Mouse (Mus musculus): ENCODE measurements around the gene Abcg5. TPM values are rescaled to one million over a fixed set of nuclear protein-coding genes. Genes with fewer than 3 reads are reported as not detected.

Gene Abcg5
- total RNA-seq, 2 experiments from 2014 or later: not detected

DNA sequence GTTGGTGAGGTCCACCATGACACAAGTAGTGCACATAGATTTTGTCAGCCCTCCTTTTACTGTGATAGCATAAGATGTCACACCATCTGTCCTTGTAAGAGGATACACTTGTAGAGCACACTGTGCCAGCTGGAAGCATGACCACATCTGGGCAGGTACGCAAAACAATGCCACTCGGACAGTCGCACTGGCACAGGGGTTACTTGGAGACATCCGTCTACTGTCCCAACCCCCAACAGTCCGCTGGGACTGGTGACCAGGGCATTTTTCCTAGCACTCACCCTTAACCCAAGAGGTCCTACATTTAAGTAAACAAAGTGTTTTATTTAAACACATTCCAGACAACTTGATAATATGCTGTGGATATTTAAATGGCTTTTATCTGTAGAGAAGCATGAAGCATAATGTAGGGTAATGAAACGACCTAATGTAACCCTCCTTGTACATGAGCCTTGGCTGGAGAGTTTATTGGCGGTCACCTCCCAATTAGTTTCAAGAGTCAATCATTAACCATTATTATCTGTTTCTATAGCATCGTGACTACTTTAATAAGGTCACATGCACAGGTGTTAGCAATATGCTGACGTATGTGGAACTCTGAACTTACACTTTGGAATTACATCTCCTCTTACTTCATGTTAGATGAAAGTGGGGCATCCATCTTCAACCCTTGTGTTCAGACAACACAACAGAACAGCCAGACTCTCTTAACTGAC is 32.4 kb downstream of the Abcg5 start:
- no peak for DNase-seq (ENCODE audit: low spot score in 2 of 2)
- intact Hi-C loops (cut with DNase I): no loop called here

DNA sequence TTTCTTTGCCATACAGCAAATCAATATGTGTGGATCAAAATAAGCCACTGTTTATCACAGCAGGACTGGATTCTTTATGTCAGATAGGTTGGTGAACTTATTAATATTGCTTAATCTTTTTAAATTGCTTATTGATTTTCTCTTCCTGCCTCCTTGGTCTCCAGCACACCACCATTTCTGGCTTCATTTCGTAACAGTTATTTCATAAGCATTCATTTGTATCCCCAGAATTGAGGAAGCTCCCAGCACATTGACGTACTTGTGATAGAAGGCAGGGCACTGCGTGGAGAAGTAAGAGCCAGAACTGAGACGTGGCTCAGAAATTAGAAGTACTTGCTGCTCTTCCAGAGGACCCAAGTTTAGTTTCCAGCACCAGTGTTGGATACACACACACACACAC is 35.2 kb downstream of the Abcg5 start:
- intact Hi-C loops (cut with DNase I): loop anchor here (5.0 kb wide), 1 partner anchor 135 kb away; the partner anchor contains the start of gene Plekhh2
- DNase-seq (ENCODE audit: low spot score in 2 of 2): no peak

DNA sequence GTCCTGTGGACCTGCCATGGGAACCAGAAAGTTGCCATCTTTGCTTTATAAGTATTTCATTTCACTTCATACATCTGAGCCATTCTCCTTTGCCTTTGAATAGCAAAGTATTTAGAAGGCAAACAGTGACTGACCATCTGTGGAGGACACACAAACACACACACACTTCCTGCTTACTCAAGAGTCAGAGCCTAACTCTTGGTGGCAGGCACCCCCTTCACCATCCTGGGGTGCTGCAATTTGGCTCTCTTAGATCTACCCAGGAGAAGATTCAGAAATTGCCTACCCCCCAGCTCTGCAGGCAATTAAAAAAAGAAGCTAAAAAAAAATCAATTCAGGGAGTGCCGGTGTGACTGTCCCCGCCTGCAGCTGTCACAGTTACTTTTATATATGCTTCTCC is 36.3 kb downstream of the Abcg5 start:
- peak in 1 of 2 experiments; percentile 62 for DNase-seq (ENCODE audit: low spot score in 2 of 2)
- intact Hi-C loops (cut with DNase I): loop anchor here (5.0 kb wide), 1 partner anchor 134 kb away; the partner anchor contains the start of gene Plekhh2

DNA sequence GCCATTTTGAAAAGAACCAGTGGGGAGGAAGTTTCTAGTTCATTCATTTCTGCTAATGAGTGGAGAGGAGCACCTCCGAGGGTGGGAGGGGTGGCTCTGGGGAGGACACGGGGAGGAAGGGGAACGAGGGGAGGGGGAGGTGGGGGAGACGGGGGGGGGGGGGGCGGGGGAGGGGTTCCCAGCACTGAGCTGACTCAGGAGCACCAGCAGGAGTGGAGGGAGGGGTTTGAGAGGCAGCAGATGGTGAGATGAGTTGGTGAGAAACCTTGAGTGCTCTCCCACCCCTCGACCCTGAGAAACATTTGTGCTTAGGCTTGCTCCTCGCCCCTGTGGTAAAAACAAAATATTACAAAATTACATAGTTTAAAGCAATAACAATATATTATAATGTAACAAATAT is 36.9 kb downstream of the Abcg5 start:
- intact Hi-C loops (cut with DNase I): loop anchor here (5.0 kb wide), 1 partner anchor 134 kb away; the partner anchor contains the start of gene Plekhh2
- no peak for DNase-seq (ENCODE audit: low spot score in 2 of 2)

DNA sequence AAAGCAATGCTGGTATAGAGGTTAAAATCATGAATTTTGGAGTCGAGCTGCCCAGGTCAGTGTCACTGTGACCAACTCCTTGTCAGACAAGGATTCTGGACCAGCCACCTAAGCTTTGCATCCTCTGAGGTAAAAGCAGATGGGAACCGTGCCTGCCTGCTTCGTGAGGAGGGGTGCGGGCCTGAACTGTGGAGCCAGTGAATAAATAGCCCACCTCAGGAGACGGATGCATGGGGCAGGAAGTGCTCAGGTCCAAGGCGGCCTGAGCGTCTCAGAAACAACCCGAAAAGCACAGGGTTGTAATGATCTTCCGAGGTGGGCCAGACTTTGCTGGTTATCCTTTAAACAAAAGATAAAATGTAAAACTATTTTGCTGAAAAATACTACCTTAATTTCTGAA is 37.7 kb downstream of the Abcg5 start:
- no peak for DNase-seq (ENCODE audit: low spot score in 2 of 2)
- intact Hi-C loops (cut with DNase I): loop anchor here (5.0 kb wide), 1 partner anchor 133 kb away; the partner anchor contains the start of gene Plekhh2

DNA sequence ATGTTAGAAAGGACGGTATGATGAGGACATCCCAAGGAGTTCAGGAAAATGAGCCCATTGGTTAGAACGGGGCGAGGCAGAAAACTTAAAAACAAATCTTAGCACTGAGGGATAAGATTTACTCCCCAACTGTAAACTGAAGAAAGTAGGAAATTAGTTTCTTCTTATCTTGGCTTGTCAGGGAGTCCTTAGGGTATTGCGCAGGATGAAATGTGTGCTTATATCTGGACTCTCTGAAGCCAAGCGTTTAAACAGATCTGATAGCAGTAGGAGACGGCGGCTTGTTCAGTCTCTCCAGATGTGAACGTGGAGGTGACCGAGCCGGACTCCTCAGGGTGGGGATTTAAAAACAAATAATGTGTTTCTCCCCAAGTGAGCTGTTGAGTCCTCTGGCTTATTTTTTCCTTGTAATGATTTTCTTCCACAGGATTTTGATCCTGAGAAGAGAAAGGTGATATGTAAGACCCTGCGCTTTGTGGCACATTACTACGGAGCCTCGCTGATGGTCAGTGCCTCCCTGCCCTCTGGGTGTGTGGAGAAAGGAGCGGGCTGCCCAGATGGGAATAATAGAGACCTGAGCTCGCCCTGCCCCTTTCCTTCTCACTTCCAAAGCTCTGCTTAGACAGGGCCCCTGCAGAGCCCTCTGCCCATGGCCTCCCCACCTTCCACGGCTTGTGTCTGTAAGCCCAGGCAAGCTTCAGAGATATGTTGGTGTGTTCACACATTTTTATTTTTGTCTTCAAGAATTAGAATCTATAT is 38.3 kb downstream of the Abcg5 start:
- DNase-seq (ENCODE audit: low spot score in 2 of 2): no peak
- intact Hi-C loops (cut with DNase I): loop anchor here (5.0 kb wide), 1 partner anchor 132 kb away; the partner anchor contains the start of gene Plekhh2

DNA sequence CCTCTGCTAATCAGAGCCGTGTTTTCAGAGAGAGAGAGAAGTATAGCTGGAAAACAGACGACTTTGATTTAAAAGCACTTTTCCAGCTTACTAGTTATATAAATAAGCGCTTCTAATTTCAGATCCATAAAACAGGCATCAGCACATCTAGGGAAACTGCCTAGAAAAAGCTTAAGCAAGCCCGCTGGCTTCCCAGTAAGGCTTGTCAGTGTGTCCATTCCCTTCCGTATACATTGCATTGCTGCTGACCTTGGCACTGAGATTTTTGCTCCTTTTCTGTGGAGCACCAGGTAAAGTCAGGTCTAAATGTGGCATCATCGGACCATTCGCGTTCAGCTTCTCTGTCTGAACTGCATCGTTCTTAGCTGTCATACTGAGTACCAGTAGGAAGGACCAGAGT is 40.5 kb downstream of the Abcg5 start:
- peak in 1 of 2 experiments; percentile 47 for DNase-seq (ENCODE audit: low spot score in 2 of 2)
- intact Hi-C loops (cut with DNase I): no loop called here

DNA sequence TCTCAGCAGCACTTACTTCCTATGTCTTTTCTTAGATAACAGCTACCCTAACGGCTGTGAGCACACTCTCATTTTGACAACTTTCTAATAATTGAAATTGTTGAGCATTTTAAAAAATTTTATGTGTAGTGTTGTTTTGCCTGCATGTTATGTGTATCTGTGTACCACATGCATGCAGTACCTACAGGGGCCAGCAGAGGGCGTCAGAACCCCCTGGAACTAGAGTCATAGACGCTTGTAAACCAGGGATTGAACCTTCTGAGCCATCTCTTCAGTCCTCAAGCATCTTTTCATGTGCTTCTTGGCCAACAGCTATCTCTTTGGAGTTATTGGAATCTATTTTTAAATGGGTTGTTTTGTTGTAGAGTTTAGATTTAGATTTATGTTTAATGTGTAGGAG is 40.9 kb downstream of the Abcg5 start:
- DNase-seq (ENCODE audit: low spot score in 2 of 2): peak; percentile 31 to 64
- intact Hi-C loops (cut with DNase I): no loop called here

DNA sequence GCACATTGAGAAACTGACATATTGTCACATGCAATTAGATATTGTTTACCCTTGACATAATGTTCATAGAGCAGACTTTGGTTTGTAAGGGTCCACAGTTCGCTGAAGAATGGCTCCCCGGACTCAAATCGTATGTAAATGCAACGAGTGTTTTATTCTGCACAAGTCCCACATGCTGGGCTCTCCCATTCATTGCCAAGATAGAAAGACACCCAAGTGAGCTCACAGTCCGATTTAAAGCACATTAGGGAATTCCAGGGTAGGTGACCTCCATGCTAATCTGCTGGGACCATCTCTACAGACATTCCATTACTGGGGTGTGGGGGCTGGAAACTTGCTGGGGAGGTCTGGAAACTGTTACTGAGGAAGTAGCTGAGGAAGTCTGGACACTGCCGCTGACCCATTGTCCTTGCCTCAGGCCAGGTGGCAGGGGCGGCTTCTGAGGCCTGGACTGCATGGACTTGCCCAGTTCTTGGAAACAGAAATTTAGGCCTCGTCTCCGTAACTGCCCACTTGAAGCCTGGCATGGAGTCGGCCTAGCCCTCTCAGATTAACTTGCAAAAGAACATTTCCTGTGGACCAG is 42.9 kb downstream of the Abcg5 start:
- intact Hi-C loops (cut with DNase I): no loop called here
- DNase-seq (ENCODE audit: low spot score in 2 of 2): no peak

DNA sequence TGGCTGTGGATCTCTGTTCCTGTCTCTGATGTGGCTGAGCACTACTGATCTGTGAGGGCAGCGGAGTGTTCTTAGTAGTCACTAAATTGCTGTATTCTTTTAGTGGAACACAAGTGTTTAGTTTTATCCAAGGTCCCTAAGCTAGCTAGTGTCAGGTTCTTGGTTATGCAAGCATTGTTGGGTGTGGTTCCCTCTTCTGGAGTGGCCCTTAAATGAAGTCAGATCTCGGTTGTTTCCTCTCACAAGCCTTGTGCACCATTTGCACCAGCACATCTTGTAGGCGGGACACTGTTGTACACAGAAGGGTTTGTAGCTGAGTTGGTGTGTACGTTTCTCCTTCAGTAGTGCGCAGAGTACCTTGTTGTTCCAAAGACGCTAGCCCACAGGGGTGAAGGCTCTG is 44.8 kb downstream of the Abcg5 start:
- no peak for DNase-seq (ENCODE audit: low spot score in 2 of 2)
- intact Hi-C loops (cut with DNase I): no loop called here

DNA sequence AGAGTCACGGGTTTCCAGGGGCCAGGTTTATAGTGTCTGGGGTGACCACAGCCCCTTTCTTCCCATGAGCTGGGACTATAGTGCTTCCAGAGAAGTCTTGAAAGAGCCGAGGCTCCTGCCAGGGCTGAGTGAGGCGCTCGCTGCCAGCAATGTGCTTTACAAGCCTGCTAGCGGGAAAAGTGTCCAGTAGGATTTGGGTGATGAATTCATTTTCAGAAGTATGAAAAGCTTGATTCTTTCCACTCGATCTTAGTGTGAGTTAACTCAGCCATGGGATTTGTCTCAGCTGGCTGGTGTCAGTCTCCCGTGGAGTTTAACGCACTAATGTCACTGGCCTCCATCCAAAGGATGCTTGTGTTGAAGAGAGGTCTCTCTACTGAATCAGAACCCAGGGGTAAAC is 46.5 kb downstream of the Abcg5 start:
- DNase-seq (ENCODE audit: low spot score in 2 of 2): no peak
- intact Hi-C loops (cut with DNase I): no loop called here

DNA sequence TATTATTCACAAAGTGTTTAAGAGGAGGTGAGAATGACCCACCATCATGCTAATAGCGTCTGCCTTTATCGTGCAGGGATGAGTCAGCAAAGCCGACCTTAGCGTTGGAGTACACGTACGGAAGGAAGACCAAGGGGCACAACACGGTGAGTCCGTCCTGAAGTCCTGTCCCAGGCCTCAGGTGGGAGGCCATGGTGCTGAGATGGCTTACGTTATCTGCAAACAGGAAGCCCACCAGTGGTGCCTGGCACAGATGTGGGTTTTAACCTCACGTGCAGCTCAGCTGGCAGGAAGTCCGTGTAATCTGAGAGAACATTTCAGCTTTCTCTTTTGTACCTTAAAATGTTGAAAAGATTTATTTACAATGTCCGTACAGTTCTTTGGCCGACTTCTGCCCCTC is 49.4 kb downstream of the Abcg5 start:
- DNase-seq (ENCODE audit: low spot score in 2 of 2): no peak
- intact Hi-C loops (cut with DNase I): no loop called here

DNA sequence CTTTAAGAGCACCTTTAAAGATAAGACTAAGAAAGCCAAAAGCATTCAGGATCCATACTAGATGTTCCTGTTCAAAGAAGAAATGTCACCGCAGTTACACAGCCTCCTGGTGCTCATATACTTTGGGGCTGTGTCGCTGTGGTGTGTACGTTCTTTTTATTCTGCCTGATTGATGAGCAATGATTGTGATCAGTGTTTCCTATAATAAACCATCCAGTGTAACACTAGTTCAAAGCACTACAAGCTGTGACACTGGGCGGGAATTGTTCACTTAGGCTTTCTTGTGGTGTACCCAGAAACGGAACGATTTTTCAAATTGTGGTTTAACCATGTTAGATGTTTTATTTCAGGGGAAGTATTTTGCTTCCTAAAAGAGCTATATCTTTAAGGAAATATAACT is 51.0 kb downstream of the Abcg5 start:
- intact Hi-C loops (cut with DNase I): no loop called here
- DNase-seq (ENCODE audit: low spot score in 2 of 2): no peak

DNA sequence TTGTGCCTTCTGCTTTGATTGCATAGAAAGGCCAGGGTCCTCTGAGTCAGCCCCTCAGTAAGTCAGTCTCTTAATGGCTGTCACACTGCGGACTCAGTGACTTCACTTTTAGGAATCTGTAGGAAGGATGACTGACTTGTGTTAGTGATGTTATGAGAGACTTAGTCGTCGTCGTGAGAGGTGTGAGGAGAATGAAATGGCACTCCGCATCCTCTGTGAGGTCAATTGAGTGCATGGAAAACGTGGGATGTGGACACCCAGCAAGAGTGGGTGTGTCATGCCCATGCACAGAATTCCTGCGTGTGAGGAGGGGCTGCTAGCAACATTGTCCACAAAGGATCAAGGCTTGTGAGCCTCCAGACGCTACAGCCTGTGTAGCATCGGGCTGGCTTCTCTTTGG is 54.2 kb downstream of the Abcg5 start:
- DNase-seq (ENCODE audit: low spot score in 2 of 2): peak in 1 of 2 experiments; percentile 18
- intact Hi-C loops (cut with DNase I): loop anchor here (5.0 kb wide), 2 partner anchors 116 to 161 kb away; partner anchors contain the start of genes Plekhh2 and Thada

DNA sequence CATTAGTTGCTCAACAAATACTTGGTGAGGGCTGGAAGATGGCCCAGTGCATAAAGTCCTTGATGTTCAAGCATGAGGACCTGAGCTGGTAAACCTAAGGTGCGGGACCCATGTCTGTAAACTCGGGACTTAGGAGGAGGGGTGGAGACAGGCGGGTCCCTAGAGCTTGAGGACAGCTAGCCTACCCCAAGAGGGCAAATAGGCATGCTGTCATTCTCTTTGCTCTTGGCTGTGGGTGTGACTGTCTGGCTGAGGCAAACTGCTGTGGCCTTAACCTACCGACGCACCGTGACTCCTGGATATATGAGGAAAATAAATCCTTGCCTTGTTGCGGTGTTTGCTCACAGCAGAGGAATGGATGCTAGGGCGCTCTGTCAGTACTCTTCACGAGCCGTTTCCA is 55.1 kb downstream of the Abcg5 start:
- no peak for DNase-seq (ENCODE audit: low spot score in 2 of 2)
- intact Hi-C loops (cut with DNase I): loop anchor here (5.0 kb wide), 2 partner anchors 115 to 160 kb away; partner anchors contain the start of genes Plekhh2 and Thada

DNA sequence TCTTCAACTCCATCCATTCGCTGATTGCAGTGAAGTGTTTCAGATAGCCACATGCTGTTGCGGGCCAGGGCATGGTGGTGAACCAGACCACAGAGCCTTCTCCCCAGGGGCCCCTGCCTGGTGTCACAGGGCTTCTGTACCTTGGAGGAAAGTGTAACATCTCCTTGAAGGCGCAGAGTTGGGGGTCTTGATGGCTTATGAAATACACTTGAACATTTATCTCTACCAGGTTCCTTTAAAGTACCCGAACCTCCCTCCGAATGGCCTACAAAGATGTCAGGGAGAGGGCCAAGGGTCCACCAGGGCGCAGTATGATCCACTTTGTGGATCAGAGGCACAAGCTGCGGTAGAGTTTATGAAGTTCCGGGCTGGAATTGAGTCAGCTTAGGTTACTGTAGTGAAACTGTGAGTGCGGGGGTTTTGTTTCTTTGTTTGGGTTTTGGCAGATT is 55.9 kb downstream of the Abcg5 start:
- intact Hi-C loops (cut with DNase I): loop anchor here (5.0 kb wide), 2 partner anchors 115 to 160 kb away; partner anchors contain the start of genes Plekhh2 and Thada
- DNase-seq (ENCODE audit: low spot score in 2 of 2): peak in 1 of 2 experiments; percentile 16

DNA sequence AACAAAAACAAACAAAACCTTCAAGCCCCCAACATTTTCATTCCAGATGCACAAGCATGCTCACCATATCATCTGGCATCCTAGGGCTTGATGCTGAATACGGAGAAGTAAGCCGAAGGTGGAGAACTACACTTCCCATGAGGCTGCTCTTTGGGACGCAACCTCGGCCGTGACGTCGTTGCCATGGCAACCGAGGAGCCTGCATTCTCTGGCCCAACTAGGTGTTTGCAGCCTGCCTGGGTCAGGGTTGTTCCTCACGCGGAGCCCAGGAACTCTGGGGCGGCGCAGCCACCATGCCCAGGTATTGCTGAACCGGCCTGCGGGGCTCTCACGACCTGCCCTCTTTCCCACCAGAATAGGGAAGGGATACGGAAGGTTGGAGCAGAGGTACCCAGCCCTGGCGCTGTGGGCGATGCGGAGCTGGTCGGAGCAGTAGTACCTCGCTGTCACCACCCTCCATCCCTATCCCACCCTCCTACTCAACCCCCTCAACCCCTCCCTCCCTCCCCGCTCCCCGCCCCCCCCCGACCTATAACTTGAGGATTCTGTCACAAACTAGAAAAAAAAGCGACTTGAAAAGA is 56.4 kb downstream of the Abcg5 start, which contains the start of gene Dync2li1:
Gene Dync2li1 (plus strand): TSS at position 221 of the 581 bp plus-strand sequence.
- intact Hi-C loops (cut with DNase I): loop anchor here (5.0 kb wide), 2 partner anchors 114 to 159 kb away; partner anchors contain the start of genes Plekhh2 and Thada
- peak; percentile 95 to 96 for DNase-seq (ENCODE audit: low spot score in 2 of 2)

DNA sequence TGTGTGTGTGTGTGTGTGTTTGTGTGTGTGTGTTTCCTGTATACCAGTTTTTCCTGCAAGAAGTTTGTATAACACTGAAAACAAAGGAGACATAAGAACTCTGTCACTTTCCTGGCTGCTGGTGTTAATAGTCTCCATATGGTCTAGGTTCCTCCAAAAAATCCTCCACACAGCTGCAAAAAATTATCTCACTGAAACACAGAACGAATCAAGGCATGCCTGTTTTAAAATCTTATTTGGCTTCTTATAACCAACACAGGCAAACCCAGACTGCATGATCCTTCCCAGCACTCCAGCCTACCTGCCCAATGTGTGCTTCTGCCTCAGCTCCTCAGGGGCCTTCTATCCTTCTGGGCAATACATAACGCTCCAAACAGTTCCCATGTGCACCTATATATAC is 59.9 kb downstream of the Abcg5 start:
- peak in 1 of 2 experiments; percentile 22 for DNase-seq (ENCODE audit: low spot score in 2 of 2)
- intact Hi-C loops (cut with DNase I): no loop called here

DNA sequence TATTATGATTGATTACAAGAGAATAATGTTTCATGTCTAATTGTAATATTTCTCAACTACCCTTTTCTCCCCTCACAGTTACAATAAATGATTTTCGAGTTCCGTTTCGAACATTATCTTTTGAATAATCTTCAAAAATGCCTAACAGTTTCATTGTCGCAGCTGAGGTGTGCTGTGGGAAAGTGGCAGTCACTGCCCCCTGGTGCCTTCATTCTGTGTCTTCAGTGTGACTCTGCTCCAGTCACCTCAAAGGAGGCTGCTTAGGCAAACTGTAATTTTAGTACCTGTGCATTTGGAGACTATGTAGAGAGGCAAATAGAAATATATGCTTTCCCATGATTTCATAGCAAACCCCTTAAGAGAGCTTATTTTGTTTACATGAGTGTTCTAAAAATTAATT is 60.8 kb downstream of the Abcg5 start:
- intact Hi-C loops (cut with DNase I): no loop called here
- DNase-seq (ENCODE audit: low spot score in 2 of 2): no peak

DNA sequence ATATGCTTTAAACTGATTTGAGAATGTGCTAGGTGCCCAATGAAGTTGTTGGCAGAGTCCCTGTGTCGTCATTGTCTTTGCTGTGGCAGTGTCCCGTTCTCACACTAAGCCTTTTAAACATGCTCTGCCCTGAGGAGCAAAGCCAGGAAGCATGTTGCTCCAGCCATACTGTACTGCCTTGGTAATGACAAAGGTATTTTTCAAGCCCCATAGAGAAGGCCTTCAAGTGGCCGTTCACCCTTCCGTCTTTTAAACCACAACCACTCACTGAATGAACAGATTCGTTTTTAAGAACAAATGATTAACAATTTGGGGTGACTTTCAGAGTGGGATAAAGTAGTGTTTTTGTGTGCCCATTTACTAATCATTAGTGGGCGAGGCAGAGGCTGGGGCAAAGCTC is 61.6 kb downstream of the Abcg5 start:
- intact Hi-C loops (cut with DNase I): no loop called here
- no peak for DNase-seq (ENCODE audit: low spot score in 2 of 2)
